Mouse (Mus musculus) midbrain, embryonic 12.5 days (tissue): ENCODE measurements around the gene Sprr3. TPM values are rescaled to one million over a fixed set of nuclear protein-coding genes. Genes with fewer than 3 reads are reported as not detected.
"Not testable (repeated sequence)": the region's sequence is repeated elsewhere in the genome, so short reads cannot be mapped to it uniquely, and the experiment has no call there.

Source experiments
- ATAC-seq: fragments of 200-750 bp; cut with Nextera tagmentation; 2 replicates; pipeline ENCODE4 v1.8.0; 2017; ENCODE audit warnings: low read depth, moderate TSS enrichment, moderate library complexity; ENCODE audit not compliant: low FRiP score
- H3K27ac ChIP-seq: fragments of 300-500 bp; sonication (generic); replicated peaks from 2 replicates; pipeline ENCODE4 v1.5.1; 2016; ENCODE audit warnings: mild to moderate bottlenecking
- H3K27me3 ChIP-seq: fragments of 300-500 bp; sonication (generic); 2 replicates; pipeline ENCODE4 v1.6.1; 2016; ENCODE audit warnings: mild to moderate bottlenecking
- H3K36me3 ChIP-seq: fragments of 300-500 bp; sonication (generic); 2 replicates; pipeline ENCODE4 v1.6.1; 2016
- H3K4me1 ChIP-seq: fragments of 300-500 bp; sonication (generic); 2 replicates; pipeline ENCODE4 v1.6.1; 2016
- H3K4me2 ChIP-seq: fragments of 300-500 bp; sonication (generic); replicated peaks from 2 replicates; pipeline ENCODE4 v1.6.1; 2016; ENCODE audit warnings: mild to moderate bottlenecking, moderate library complexity
- H3K4me3 ChIP-seq: fragments of 300-500 bp; sonication (generic); 2 replicates; pipeline ENCODE4 v1.5.1; 2016; ENCODE audit warnings: mild to moderate bottlenecking
- H3K9ac ChIP-seq: fragments of 300-500 bp; sonication (generic); replicated peaks from 2 replicates; pipeline ENCODE4 v1.6.1; 2016; ENCODE audit warnings: mild to moderate bottlenecking, moderate library complexity
- H3K9me3 ChIP-seq: fragments of 300-500 bp; sonication (generic); 2 replicates; pipeline ENCODE4 v1.6.1; 2016; ENCODE audit warnings: mild to moderate bottlenecking
- WGBS: fragments of 180-500 bp; shearing (Covaris S2); methylation state at CpG from one replicate; pipeline ENCODE4 v1.1.7; 2016; 5-methylcytosine and 5-hydroxymethylcytosine counted together
- polyA plus RNA-seq: library from polyadenylated mRNA; unstranded; fragments of >200 nt; fragmentation: Nextera tagmentation; extraction: Ambion mirVana; gene quantifications from 2 replicates; pipeline ENCODE4 v1.2.1, GENCODE M21; 2016

Gene Sprr3
- not detected in 2 replicates for polyA plus RNA-seq

DNA sequence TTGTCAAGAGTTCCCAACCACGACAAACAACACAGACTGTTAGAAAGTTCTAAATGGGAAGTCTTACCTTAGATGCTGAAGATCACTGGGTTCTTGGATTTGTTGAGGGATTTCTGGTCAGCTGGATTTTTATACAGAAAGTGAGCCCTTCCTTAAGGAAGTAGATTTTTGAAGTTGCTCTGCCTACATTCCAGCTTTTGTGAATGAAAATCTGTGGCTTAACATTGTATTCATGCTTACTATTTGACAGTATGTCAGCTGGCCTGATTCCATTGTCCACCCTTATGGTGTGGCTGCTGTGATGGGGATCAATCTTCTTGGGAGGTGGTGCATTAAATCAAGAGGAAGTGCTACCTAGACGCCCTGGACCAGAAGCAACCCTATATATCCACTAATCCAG, at the start of gene Sprr3:
Gene Sprr3 (minus strand): TSS at position 101 of the 400 bp plus-strand sequence.
- H3K4me3 ChIP-seq, result no peak within 1 kb of the TSS
- H3K27me3 ChIP-seq, result no peaks in the 10 kb centered on the region
- H3K4me1 ChIP-seq, result no peaks in the 10 kb centered on the region
- WGBS, result 71% methylated on average over 2 of the region's 2 CpGs
- no peaks in the 10 kb centered on the region for H3K9me3 ChIP-seq
- no peak within 1 kb of the TSS for H3K4me2 ChIP-seq
- ATAC-seq, result no peak
- no peaks in the 10 kb centered on the region for H3K36me3 ChIP-seq
- H3K9ac ChIP-seq, result no peak within 1 kb of the TSS
- H3K27ac ChIP-seq, result no peak within 1 kb of the TSS

DNA sequence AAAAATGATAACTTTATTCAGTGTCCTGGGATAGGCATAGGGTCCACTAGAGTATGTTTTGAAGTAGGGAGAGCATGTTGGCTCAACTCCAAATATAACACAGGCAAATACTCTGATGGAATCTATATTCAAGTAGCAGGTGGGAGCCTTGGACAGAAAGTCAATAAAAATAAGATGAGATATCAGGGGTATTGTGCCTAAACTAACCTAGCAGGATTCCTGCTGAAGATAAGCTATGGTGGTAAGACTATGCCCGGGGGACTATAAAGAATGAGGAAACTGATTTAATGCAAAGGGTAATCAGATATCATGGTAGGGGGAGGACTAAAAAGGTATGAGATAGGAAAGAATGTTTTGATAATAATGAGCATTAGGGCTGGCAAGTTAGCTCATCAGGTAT, 49.7 kb upstream of the Sprr3 start:
- no peak overlapping the region for H3K27ac ChIP-seq
- H3K4me2 ChIP-seq, result no peak overlapping the region
- H3K4me3 ChIP-seq, result no peak overlapping the region
- H3K27me3 ChIP-seq, result no peaks in the 10 kb centered on the region
- no peaks in the 10 kb centered on the region for H3K36me3 ChIP-seq
- H3K9me3 ChIP-seq, result no peaks in the 10 kb centered on the region
- 85% methylated on average over 1 of the region's 1 CpGs for WGBS
- H3K4me1 ChIP-seq, result no peaks in the 10 kb centered on the region
- no peak for ATAC-seq
- no peak overlapping the region for H3K9ac ChIP-seq

DNA sequence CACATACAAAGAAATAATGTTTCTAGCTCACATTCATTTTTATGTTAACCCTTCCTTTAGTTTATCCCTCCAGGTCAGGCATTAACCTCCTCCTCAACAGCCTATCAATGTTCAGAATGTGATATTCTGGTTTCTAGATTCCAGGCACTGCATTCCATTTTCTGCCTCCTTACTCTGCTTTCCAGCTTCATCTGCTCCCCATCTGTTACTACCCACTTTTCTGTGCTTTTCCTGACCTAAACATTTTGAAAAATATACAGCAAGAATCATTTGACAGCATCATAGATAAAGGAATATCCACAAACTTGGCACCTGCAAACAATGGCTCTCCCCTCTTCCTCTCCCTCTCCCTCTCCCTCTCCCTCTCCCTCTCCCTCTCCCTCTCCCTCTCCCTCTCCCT, 45.0 kb upstream of the Sprr3 start:
- no peaks in the 10 kb centered on the region for H3K36me3 ChIP-seq
- no peaks in the 10 kb centered on the region for H3K4me1 ChIP-seq
- no peaks in the 10 kb centered on the region for H3K9me3 ChIP-seq
- no peaks in the 10 kb centered on the region for H3K27me3 ChIP-seq
- H3K9ac ChIP-seq, result no peak overlapping the region
- H3K4me3 ChIP-seq, result no peak overlapping the region
- no peak overlapping the region for H3K4me2 ChIP-seq
- no peak overlapping the region for H3K27ac ChIP-seq
- ATAC-seq, result no peak

DNA sequence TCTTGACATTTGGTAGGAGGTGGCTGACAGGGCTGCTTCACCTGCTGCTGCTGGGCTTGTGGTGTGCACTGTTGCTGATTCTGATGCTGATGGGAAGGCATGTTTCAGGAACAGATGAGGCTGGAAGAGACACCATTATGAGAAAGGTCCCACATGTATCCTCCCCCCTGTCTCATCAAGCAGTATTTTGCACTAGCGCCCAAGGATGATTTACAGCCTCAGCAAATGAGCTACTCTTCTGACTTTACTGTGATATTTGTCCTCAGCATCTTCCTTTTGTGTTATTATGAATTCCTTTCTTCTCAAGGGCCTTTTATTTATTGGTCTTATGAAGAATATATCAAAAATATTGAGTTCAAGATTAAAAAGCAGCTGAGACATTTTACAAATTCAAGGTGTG, 41.9 kb upstream of the Sprr3 start, which contains the start of gene Sprr4:
Gene Sprr4 (minus strand): TSS at position 101 of the 400 bp plus-strand sequence.
- Histone ChIP-seq H3K9ac (no peak within 1 kb of the TSS), H3K9me3 (no peaks in the 10 kb centered on the region), H3K36me3 (no peaks in the 10 kb centered on the region), H3K27me3 (no peaks in the 10 kb centered on the region), H3K4me2 (no peak within 1 kb of the TSS), H3K4me1 (no peaks in the 10 kb centered on the region), H3K4me3 (no peak within 1 kb of the TSS), H3K27ac (no peak within 1 kb of the TSS)
- 92% methylated on average over 1 of the region's 1 CpGs for whole genome bisulfite sequencing
- no peak for ATAC-seq

DNA sequence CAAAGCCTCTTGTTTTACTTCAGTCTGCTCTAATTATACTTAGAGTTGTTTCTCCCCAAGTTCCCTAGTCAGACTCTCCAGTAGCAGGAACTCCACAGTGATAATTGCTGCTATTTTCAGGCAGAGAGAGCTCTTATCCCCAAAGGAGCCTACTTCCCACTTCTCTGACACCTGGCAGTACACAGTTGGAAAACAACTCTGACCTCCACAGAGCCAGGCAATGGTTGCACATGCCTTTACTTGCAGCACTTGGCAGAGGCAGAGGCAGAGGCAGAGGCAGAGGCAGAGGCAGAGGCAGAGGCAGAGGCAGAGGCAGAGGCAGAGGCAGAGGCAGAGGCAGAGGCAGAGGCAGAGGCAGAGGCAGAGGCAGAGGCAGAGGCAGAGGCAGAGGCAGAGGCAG, 31.7 kb upstream of the Sprr3 start:
- not testable (repeated sequence) for ATAC-seq, H3K9ac ChIP-seq

DNA sequence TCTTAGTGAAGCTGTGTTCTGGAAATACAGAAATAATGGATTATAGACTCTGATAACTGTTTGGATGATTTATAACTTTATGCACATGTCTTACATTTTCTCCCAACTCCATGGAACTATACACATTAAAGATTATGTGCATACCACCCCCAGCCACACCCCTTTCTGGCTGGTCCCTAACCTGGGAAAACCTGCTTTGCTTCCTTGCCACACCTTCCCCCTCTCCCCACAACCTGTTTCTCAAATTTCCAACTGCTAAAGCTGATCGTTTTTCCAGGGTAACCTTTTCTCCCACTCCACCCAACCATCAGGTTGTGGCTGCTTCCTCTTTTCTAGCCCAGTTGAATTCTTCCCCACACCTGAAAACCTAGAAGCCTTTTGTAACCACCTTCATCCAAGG, 27.8 kb upstream of the Sprr3 start:
- H3K9ac ChIP-seq, result no peak overlapping the region
- no peaks in the 10 kb centered on the region for H3K9me3 ChIP-seq
- no peak overlapping the region for H3K4me2 ChIP-seq
- no peak overlapping the region for H3K27ac ChIP-seq
- 58% methylated on average over 1 of the region's 1 CpGs for WGBS
- H3K36me3 ChIP-seq, result no peaks in the 10 kb centered on the region
- H3K4me3 ChIP-seq, result no peak overlapping the region
- no peaks in the 10 kb centered on the region for H3K4me1 ChIP-seq
- H3K27me3 ChIP-seq, result no peaks in the 10 kb centered on the region
- ATAC-seq, result no peak

More for the DNA sequence above, 31.7 kb upstream of the Sprr3 start:
- not testable (repeated sequence) for H3K36me3 ChIP-seq, H3K27ac ChIP-seq, H3K4me1 ChIP-seq, H3K27me3 ChIP-seq, H3K4me3 ChIP-seq, H3K9me3 ChIP-seq, H3K4me2 ChIP-seq

DNA sequence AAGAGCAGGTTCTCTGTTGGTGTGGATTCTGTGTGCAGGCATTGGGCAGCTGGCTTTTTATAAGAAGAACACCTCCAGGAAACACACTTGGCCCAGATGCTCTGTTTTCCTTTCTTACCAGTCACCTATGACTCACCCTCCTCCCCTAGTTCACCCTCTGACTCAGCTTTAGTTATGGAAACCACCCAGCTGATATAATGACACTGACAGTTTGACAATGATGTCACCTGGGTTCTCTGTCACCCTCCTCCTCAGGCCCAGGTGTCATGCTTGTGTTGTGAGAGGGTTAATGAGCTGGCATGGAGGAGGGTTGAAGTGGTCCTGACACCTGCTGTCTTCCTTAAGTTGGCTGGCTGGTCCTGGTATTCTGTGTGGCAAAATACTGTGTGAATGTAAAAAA, 27.3 kb upstream of the Sprr3 start, which contains the start of gene Sprr1a:
Gene Sprr1a (minus strand): TSS at position 33 of the 400 bp plus-strand sequence.
- ATAC-seq, result no peak
- H3K4me2 ChIP-seq, result no peak within 1 kb of the TSS
- no peaks in the 10 kb centered on the region for H3K27me3 ChIP-seq

DNA sequence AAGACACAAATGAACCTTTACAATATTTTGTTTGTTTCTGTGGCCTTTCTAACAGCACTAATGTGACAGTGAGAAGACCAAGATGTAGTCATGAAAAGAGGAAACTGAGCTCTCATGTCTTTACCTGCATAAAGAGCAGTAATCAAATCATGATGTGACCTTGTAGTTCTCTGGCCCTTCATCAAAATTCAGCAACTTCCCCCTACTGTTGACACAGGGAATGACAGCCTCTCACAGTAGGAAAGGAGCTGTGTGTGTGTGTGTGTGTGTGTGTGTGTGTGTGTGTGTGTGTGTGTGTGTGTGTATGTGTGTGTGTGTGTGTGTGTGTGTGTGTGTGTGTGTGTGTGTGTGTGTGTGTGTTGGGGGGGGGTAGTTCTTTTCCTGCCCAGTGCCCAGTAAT, 22.7 kb upstream of the Sprr3 start:
- H3K4me1 ChIP-seq, H3K4me2 ChIP-seq, H3K9ac ChIP-seq, H3K27me3 ChIP-seq, ATAC-seq, H3K4me3 ChIP-seq, H3K9me3 ChIP-seq, H3K27ac ChIP-seq, H3K36me3 ChIP-seq: not testable (repeated sequence)

More for the DNA sequence above, 27.3 kb upstream of the Sprr3 start, which contains the start of gene Sprr1a:
- no peak within 1 kb of the TSS for H3K4me3 ChIP-seq
- no peaks in the 10 kb centered on the region for H3K4me1 ChIP-seq
- H3K36me3 ChIP-seq, result no peaks in the 10 kb centered on the region
- no peak within 1 kb of the TSS for H3K9ac ChIP-seq
- H3K9me3 ChIP-seq, result no peaks in the 10 kb centered on the region
- H3K27ac ChIP-seq, result no peak within 1 kb of the TSS

DNA sequence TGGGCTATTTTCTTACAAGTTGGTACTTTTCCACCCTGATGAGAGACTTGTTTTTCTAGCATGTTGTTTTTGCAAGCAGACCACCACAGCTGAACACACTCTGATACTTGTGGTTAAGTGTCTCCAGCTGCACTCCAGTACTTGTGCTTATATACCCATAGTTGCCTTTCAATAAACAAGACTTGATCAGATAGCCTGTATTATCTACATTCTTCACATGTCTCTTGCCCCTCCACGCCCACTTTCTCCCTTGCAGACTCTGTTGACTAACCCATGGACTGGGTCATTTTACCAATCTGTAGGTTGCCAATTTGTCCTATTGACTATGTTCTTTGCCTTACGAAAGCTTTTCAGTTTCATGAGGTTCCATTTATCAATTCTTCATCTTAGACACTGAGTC, 11.6 kb upstream of the Sprr3 start:
- 85% methylated on average over 2 of the region's 2 CpGs for WGBS

DNA sequence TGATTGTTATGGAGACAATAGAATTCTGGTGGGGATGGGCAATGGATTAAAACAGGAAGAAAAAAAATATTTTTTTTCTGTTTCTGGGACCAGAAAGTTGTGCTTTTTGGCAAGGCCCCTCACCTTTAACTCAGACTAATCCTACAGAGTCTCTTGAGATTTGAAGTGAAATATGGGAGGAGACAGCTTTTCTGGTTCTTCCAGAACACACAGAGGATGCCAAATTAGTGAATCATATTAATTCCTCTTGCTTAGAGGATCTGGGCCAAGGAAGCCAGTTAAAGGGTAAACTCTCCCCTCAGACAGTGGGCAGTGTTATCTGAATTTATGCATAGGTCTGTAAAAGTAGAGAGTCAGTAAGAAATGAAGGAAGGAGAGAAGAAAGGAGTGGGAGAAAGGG, 8.9 kb upstream of the Sprr3 start:
- no peaks in the 10 kb centered on the region for H3K4me1 ChIP-seq
- no peak overlapping the region for H3K27ac ChIP-seq
- H3K4me3 ChIP-seq, result no peak overlapping the region
- no peaks in the 10 kb centered on the region for H3K36me3 ChIP-seq
- H3K9ac ChIP-seq, result no peak overlapping the region
- no peaks in the 10 kb centered on the region for H3K27me3 ChIP-seq
- no peak for ATAC-seq
- H3K4me2 ChIP-seq, result no peak overlapping the region
- no peaks in the 10 kb centered on the region for H3K9me3 ChIP-seq

More for the DNA sequence above, 11.6 kb upstream of the Sprr3 start:
- Histone ChIP-seq H3K36me3 (no peaks in the 10 kb centered on the region), H3K9ac (no peak overlapping the region), H3K4me1 (no peaks in the 10 kb centered on the region), H3K9me3 (no peaks in the 10 kb centered on the region), H3K4me3 (no peak overlapping the region), H3K4me2 (no peak overlapping the region), H3K27ac (no peak overlapping the region), H3K27me3 (no peaks in the 10 kb centered on the region)
- no peak for ATAC-seq

DNA sequence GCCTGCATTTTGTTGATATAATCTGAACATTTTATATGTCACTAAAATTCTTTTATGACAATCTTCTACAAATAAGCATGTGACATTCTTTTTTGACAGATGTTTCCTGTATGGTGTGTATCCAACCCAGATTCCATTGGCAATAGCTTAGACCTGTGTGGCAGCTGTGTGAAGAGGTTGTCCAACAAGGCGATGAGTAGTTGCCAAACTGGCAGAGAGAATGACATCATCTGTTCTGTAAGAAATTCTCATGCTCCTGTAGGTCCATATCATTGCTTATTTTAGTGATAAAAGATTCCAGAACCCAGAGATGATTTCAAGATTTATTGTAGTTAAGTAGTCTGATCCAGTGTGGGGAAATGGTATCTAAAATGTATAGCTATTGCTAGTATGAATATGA, 8.1 kb upstream of the Sprr3 start:
- H3K4me2 ChIP-seq, result no peak overlapping the region
- no peaks in the 10 kb centered on the region for H3K36me3 ChIP-seq
- WGBS, result 88% methylated on average over 1 of the region's 1 CpGs
- no peak overlapping the region for H3K4me3 ChIP-seq
- no peak for ATAC-seq
- H3K27me3 ChIP-seq, result no peaks in the 10 kb centered on the region
- H3K9me3 ChIP-seq, result no peaks in the 10 kb centered on the region
- H3K9ac ChIP-seq, result no peak overlapping the region
- no peak overlapping the region for H3K27ac ChIP-seq
- no peaks in the 10 kb centered on the region for H3K4me1 ChIP-seq

DNA sequence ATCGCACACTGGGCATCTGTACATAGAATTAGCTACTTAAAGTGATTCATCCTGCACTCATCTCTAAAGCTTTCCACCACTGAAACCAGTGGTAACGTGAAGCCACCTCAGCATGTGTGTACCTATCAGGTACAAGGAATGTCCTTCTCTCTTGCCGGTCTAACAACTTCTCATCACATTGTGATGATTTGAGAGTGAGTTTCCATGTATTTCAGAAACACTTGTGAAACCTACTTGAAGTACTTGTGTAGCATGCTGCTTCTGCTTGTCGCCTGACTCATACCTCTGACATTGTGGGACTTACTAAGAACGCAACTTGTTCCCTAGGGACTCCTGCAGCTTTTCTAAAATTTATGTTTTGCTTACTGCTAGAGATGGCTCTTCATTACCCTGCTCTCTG, 3.4 kb downstream of the Sprr3 start:
- Histone ChIP-seq H3K36me3 (no peaks in the 10 kb centered on the region), H3K9me3 (no peaks in the 10 kb centered on the region), H3K9ac (no peak overlapping the region), H3K4me3 (no peak overlapping the region), H3K27ac (no peak overlapping the region), H3K4me1 (no peaks in the 10 kb centered on the region), H3K27me3 (no peaks in the 10 kb centered on the region), H3K4me2 (no peak overlapping the region)
- WGBS, result 86% methylated on average over 5 of the region's 5 CpGs
- ATAC-seq, result no peak

DNA sequence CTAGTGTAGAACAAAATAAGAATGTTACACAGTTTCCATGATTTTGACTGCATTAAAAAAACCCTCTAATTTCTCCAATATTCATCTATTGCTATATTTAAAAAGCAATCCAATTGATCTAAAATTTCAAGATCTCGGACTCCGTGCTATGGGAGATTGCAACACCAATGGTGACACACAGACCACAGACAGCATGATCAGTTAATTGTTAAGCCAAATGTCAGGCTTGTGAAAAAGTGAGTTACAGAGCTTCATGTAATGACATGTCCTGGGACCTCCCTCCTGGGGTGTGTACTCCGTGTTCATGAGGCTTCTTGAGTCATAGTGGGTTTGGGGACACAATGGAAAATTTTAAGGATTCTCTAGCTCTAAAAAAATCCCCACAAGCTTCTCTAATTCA, 18.3 kb downstream of the Sprr3 start:
- H3K4me1 ChIP-seq, result no peaks in the 10 kb centered on the region
- no peaks in the 10 kb centered on the region for H3K36me3 ChIP-seq
- ATAC-seq, result no peak
- H3K4me2 ChIP-seq, result no peak overlapping the region
- no peak overlapping the region for H3K27ac ChIP-seq
- no peaks in the 10 kb centered on the region for H3K9me3 ChIP-seq
- H3K4me3 ChIP-seq, result no peak overlapping the region
- no peak overlapping the region for H3K9ac ChIP-seq
- H3K27me3 ChIP-seq, result no peaks in the 10 kb centered on the region
- 93% methylated on average over 3 of the region's 3 CpGs for WGBS
